Mouse (Mus musculus): Measurements from ENCODE around the gene Arvcf. TPM values are rescaled to one million over a fixed set of nuclear protein-coding genes. Genes with fewer than 3 reads are reported as not detected.

The Arvcf gene
- 55.9 and 57.1 TPM in 2 replicates for polyA plus RNA-seq (2012; rRNA removed)

DNA sequence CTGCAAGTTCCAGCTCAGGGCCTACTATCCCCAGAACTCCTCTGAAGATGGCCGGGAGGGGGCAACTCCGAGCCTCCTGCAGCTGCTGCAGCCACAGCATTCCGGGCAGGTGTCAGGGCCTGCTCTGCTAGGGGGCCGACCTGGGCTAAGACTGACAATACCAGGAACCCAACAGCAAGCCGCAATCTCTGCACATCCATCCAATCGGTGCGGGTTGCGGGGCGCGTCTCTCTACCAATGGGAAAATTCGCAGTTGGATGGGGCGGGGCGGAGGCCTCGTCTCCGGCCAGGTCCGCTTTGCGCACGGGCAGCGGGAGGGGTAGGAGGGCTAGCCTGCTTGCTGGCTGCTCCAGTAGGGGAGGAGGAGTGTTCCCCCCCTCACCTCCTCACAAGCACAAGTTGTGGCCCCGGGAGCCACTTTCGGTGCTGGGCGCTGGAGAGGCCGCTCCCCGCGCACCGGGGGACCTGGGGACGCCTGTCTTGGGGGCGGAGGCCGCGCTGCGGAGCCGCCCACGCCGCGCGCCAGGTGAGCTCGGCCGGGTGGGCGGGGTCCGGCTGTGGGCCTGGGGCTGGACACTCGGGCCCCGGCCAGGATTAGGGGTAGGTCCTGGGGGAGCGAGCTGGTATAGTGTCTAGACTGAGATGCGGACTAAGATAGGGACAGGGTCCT is at the start of gene Arvcf, which contains the start of gene Tango2:
Gene Arvcf, plus strand, starts transcription at position 252 of the 670 bp plus-strand sequence.
Gene Tango2, minus strand, starts transcription at position 173 of the 670 bp plus-strand sequence.
- H3K4me3 ChIP-seq (ENCODE audit: extremely low read depth, insufficient read depth, insufficient read length), result peak within 1 kb of the TSS; percentile 61
- H3K27ac ChIP-seq (ENCODE audit: insufficient read depth, low read length), result 0 out of 2 replicates have a peak within 1 kb of the TSS, but pooled peaks have one; percentile 10
- peaks cover 4% of the 10 kb centered on the region; the same call in 1 of the 2 replicates for H3K4me1 ChIP-seq (ENCODE audit: control insufficient read depth, insufficient read depth, insufficient read length)
- WGBS, result 2% methylated on average over 44 of the region's 44 CpGs
- peaks cover 6% of the 10 kb centered on the region for H3K27me3 ChIP-seq (ENCODE audit: control insufficient read depth, insufficient read depth, low read length)
- peak; percentile 32 to 70 for DNase-seq (ENCODE audit: low read depth in 1 of 2, low spot score in 2 of 2)
- no peaks in the 10 kb centered on the region for H3K36me3 ChIP-seq (ENCODE audit: control insufficient read depth, insufficient read depth, low read length)
- TF ChIP-seq POLR2A (IDR thresholded peaks at IDR 0.05; ENCODE audit: low read depth, low read length), result no peak
- no peak for TF ChIP-seq CTCF (IDR thresholded peaks at IDR 0.05; ENCODE audit: extremely low read depth, insufficient read depth, insufficient read length, insufficient replicate concordance)

DNA sequence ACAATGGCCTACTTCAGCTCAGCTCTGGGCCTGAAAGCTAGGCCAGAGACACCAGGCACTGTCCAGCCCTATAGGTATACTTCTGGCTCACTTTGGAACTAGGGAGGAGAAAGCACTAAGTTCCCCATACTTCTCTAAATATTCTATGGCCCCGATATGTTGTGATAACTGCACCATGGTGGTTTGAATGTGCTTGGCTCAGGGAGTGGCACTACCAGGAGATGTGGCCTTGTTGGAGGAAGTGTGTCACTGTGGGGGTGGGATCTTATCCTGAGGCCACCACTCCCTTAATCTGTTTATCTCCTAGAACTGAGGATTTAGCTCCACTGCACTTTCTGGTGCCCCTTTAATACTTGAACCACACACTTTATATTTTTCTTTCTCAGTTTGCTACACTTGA is 39.8 kb upstream of the Arvcf start:
- H3K27ac ChIP-seq (ENCODE audit: insufficient read depth, low read length), result no peak overlapping the region
- H3K27me3 ChIP-seq (ENCODE audit: control insufficient read depth, insufficient read depth, low read length), result no peaks in the 10 kb centered on the region
- H3K4me3 ChIP-seq (ENCODE audit: extremely low read depth, insufficient read depth, insufficient read length), result no peak overlapping the region
- TF ChIP-seq POLR2A (IDR thresholded peaks at IDR 0.05; ENCODE audit: low read depth, low read length), result no peak
- H3K4me1 ChIP-seq (ENCODE audit: control insufficient read depth, insufficient read depth, insufficient read length), result no peaks in the 10 kb centered on the region
- peaks cover 3% of the 10 kb centered on the region for H3K36me3 ChIP-seq (ENCODE audit: control insufficient read depth, insufficient read depth, low read length)
- 94% methylated on average over 1 of the region's 1 CpGs for WGBS
- DNase-seq (ENCODE audit: low read depth in 1 of 2, low spot score in 2 of 2), result no peak

DNA sequence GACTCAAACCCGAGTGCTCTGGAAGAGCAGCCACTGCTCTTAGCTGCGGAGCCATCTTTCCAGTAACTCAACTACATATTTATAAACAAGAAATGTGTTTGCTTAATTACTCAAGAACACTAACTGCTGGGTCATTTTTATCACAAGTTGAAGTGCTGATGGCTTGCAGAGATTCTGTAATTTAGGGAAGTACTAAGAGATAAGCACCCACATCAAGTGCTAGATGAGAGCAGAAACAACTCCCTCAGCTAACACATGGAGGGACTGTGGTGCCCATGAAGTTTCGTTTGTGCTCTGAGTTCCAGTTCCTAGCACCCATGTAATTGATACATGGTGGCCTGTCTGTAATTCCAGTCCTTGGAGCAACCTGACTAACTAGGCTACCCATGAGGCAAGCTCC is 29.0 kb upstream of the Arvcf start:
- H3K27ac ChIP-seq (ENCODE audit: insufficient read depth, low read length), result no peak overlapping the region
- no peak overlapping the region for H3K4me3 ChIP-seq (ENCODE audit: extremely low read depth, insufficient read depth, insufficient read length)
- H3K4me1 ChIP-seq (ENCODE audit: control insufficient read depth, insufficient read depth, insufficient read length), result no peaks in the 10 kb centered on the region
- no peak for TF ChIP-seq CTCF (IDR thresholded peaks at IDR 0.05; ENCODE audit: extremely low read depth, insufficient read depth, insufficient read length, insufficient replicate concordance)
- no peak for TF ChIP-seq POLR2A (IDR thresholded peaks at IDR 0.05; ENCODE audit: low read depth, low read length)
- no peaks in the 10 kb centered on the region for H3K27me3 ChIP-seq (ENCODE audit: control insufficient read depth, insufficient read depth, low read length)
- 91% methylated on average over 3 of the region's 3 CpGs for WGBS
- no peak for DNase-seq (ENCODE audit: low read depth in 1 of 2, low spot score in 2 of 2)
- H3K36me3 ChIP-seq (ENCODE audit: control insufficient read depth, insufficient read depth, low read length), result peaks cover 7% of the 10 kb centered on the region

DNA sequence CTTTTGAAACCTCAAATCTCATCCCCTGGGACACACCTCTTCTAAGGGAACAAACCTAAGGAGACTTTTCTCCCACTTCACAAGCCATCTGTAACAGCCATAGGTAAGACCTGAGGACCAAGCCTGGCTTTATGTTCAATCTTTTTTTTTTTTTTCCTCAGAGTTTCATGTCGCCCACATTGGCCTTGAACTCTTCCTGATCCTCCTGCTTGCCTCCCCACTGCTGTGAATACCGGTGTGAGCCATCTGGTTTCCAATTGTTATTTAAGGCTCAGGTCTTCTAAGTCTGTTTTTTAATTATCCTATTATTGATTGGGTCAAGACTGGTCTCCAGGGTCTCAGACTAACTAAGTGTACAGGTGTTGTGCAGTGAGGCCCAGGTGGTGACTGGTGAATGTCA is 26.5 kb upstream of the Arvcf start:
- no peak for DNase-seq (ENCODE audit: low read depth in 1 of 2, low spot score in 2 of 2)
- H3K36me3 ChIP-seq (ENCODE audit: control insufficient read depth, insufficient read depth, low read length), result peaks cover 8% of the 10 kb centered on the region
- H3K4me1 ChIP-seq (ENCODE audit: control insufficient read depth, insufficient read depth, insufficient read length), result no peaks in the 10 kb centered on the region
- TF ChIP-seq CTCF (IDR thresholded peaks at IDR 0.05; ENCODE audit: extremely low read depth, insufficient read depth, insufficient read length, insufficient replicate concordance) (no peak), POLR2A (IDR thresholded peaks at IDR 0.05; ENCODE audit: low read depth, low read length) (no peak)
- no peak overlapping the region for H3K4me3 ChIP-seq (ENCODE audit: extremely low read depth, insufficient read depth, insufficient read length)
- H3K27me3 ChIP-seq (ENCODE audit: control insufficient read depth, insufficient read depth, low read length), result no peaks in the 10 kb centered on the region
- no peak overlapping the region for H3K27ac ChIP-seq (ENCODE audit: insufficient read depth, low read length)
- 89% methylated on average over 2 of the region's 2 CpGs for WGBS

GRCm38 (mm10) chr16:18323460-18323859 is 24.5 kb upstream of the Arvcf start:
- H3K27ac ChIP-seq (ENCODE audit: insufficient read depth, low read length), result no peak overlapping the region
- TF ChIP-seq POLR2A (IDR thresholded peaks at IDR 0.05; ENCODE audit: low read depth, low read length) (no peak), CTCF (IDR thresholded peaks at IDR 0.05; ENCODE audit: extremely low read depth, insufficient read depth, insufficient read length, insufficient replicate concordance) (no peak)
- H3K4me3 ChIP-seq (ENCODE audit: extremely low read depth, insufficient read depth, insufficient read length), result no peak overlapping the region
- H3K36me3 ChIP-seq (ENCODE audit: control insufficient read depth, insufficient read depth, low read length), result peaks cover 9% of the 10 kb centered on the region
- no peak for DNase-seq (ENCODE audit: low read depth in 1 of 2, low spot score in 2 of 2)
- 89% methylated on average over 2 of the region's 2 CpGs for WGBS
- H3K27me3 ChIP-seq (ENCODE audit: control insufficient read depth, insufficient read depth, low read length), result no peaks in the 10 kb centered on the region
- H3K4me1 ChIP-seq (ENCODE audit: control insufficient read depth, insufficient read depth, insufficient read length), result no peaks in the 10 kb centered on the region

DNA sequence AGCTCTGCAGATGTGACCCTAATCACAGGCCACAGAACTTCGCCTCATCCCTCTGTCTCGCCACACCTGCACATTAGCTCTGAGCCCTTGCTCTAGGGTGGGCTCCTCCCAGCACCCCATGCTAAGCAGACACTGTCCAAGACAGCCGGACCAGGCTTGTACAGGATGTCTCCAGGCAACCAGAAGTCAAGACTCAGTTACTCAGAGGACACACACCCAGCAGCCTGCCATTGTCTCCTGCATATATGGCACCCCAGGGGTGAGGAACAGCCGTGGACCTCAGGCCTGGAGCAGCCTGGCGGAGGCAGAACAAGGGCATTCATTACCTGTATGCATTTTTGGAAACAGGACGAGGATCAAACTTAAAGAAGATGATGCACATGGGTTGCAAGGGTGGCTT is 24.0 kb upstream of the Arvcf start:
- H3K4me1 ChIP-seq (ENCODE audit: control insufficient read depth, insufficient read depth, insufficient read length), result no peaks in the 10 kb centered on the region
- H3K4me3 ChIP-seq (ENCODE audit: extremely low read depth, insufficient read depth, insufficient read length), result no peak overlapping the region
- no peaks in the 10 kb centered on the region for H3K27me3 ChIP-seq (ENCODE audit: control insufficient read depth, insufficient read depth, low read length)
- H3K36me3 ChIP-seq (ENCODE audit: control insufficient read depth, insufficient read depth, low read length), result peaks cover 9% of the 10 kb centered on the region
- TF ChIP-seq POLR2A (IDR thresholded peaks at IDR 0.05; ENCODE audit: low read depth, low read length), result no peak
- TF ChIP-seq CTCF (IDR thresholded peaks at IDR 0.05; ENCODE audit: extremely low read depth, insufficient read depth, insufficient read length, insufficient replicate concordance), result no peak
- DNase-seq (ENCODE audit: low read depth in 1 of 2, low spot score in 2 of 2), result no peak
- H3K27ac ChIP-seq (ENCODE audit: insufficient read depth, low read length), result no peak overlapping the region
- 95% methylated on average over 6 of the region's 6 CpGs for WGBS

GRCm38 (mm10) chr16:18325741-18326140 is 22.2 kb upstream of the Arvcf start:
- Histone ChIP-seq H3K27ac (ENCODE audit: insufficient read depth, low read length) (no peak overlapping the region), H3K4me1 (ENCODE audit: control insufficient read depth, insufficient read depth, insufficient read length) (no peaks in the 10 kb centered on the region), H3K4me3 (ENCODE audit: extremely low read depth, insufficient read depth, insufficient read length) (no peak overlapping the region), H3K27me3 (ENCODE audit: control insufficient read depth, insufficient read depth, low read length) (no peaks in the 10 kb centered on the region), H3K36me3 (ENCODE audit: control insufficient read depth, insufficient read depth, low read length) (peaks cover 9% of the 10 kb centered on the region)
- 73% methylated on average over 4 of the region's 4 CpGs for WGBS
- TF ChIP-seq CTCF (IDR thresholded peaks at IDR 0.05; ENCODE audit: extremely low read depth, insufficient read depth, insufficient read length, insufficient replicate concordance) (no peak), POLR2A (IDR thresholded peaks at IDR 0.05; ENCODE audit: low read depth, low read length) (no peak)
- no peak for DNase-seq (ENCODE audit: low read depth in 1 of 2, low spot score in 2 of 2)
